Mouse (Mus musculus) testis, adult 2 months (tissue): ENCODE results near the gene 2210011C24Rik. TPM values are rescaled to one million over a fixed set of nuclear protein-coding genes. Genes with fewer than 3 reads are reported as not detected.
"Not testable (repeated sequence)": the region's sequence is repeated elsewhere in the genome, so short reads cannot be mapped to it uniquely, and the experiment has no call there.

Experiments
- H3K27ac ChIP-seq: fragments of 200-500 bp; 2 replicates; pipeline ENCODE4 v1.5.1; 2012; ENCODE audit warnings: low read depth, low read length; ENCODE audit not compliant: control insufficient read depth, insufficient read depth
- H3K27me3 ChIP-seq: fragments of 200-500 bp; 2 replicates; pipeline ENCODE4 v1.6.1; 2012; ENCODE audit warnings: mild to moderate bottlenecking, low read length, moderate library complexity; ENCODE audit not compliant: control insufficient read depth, insufficient read depth
- H3K36me3 ChIP-seq: fragments of 200-500 bp; 2 replicates; pipeline ENCODE4 v1.6.1; 2012; ENCODE audit warnings: mild to moderate bottlenecking, low read length; ENCODE audit not compliant: control insufficient read depth, insufficient read depth
- H3K4me1 ChIP-seq: fragments of 200-500 bp; 2 replicates; pipeline ENCODE4 v1.6.1; 2012; ENCODE audit warnings: low read length; ENCODE audit not compliant: control insufficient read depth, insufficient read depth
- H3K4me3 ChIP-seq: fragments of 200-500 bp; 2 replicates; pipeline ENCODE4 v1.5.1; 2012; ENCODE audit warnings: low read depth, mild to moderate bottlenecking, low read length, moderate library complexity, mixed read lengths; ENCODE audit not compliant: control insufficient read depth
- CTCF ChIP-seq: fragments of 200-500 bp; IDR thresholded peaks from 2 replicates; pipeline ENCODE4 v1.5.1; 2012; ENCODE audit warnings: low read depth, mild to moderate bottlenecking, inconsistent platforms, low read length, moderate library complexity; ENCODE audit not compliant: control insufficient read depth, insufficient read depth, insufficient replicate concordance
- POLR2A ChIP-seq: fragments of 200-500 bp; IDR thresholded peaks from 2 replicates; pipeline ENCODE4 v1.6.1; 2012; ENCODE audit warnings: low read depth, mild to moderate bottlenecking, inconsistent platforms, low read length, moderate library complexity; ENCODE audit not compliant: control insufficient read depth
- polyA plus RNA-seq: library from polyadenylated mRNA; depleted of rRNA; stranded (reverse); fragments of >200 nt; gene quantifications from 2 replicates; pipeline ENCODE4 v1.2.3, GENCODE M21; 2012

2210011C24Rik gene
- polyA plus RNA-seq, 1 experiment = 10.9 TPM

DNA sequence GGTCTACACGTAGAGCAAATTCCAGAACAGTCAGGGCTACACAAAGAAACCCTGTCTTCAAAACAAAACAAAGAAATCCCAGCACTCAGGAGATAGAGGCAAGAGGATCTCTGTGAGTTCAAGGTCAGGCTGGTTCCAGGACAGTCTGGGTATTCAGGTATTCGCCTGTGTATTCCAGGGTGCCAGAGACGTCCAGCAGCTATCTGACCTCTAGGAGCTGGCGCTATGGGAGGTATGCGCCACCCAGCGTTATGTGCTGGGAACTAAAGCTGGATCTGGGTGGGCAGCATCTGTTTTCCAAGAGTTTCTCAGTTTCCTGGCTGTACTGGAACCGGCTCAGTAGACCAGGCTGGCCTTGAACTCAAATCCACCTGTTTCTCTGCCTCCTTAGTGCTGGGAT is 3.6 kb downstream of the 2210011C24Rik start:
- Histone ChIP-seq H3K27ac (no peak overlapping the region), H3K27me3 (no peaks in the 10 kb centered on the region), H3K4me1 (peaks cover 37% of the 10 kb centered on the region), H3K4me3 (no peak overlapping the region), H3K36me3 (no peaks in the 10 kb centered on the region)
- TF ChIP-seq CTCF (peak; percentile 28; the same call in 1 of the 2 replicates), POLR2A (no peak)

DNA sequence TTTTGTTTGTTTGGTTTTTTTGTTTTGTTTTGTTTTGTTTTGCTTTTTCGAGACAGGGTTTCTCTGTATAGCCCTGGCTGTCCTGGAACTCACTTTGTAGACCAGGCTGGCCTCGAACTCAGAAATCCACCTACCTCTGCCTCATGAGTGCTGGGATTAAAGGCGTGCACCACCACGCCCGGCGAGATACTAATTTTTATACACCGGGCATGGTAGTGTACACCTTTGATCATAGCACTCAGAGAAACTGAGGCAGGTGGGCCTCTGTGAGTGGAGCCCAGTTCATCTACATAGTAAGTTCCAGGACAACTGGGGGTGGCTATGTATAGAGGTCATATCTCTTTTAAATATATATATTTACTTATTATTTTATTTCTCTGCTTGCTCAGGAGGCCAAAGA is 6.5 kb downstream of the 2210011C24Rik start:
- not testable (repeated sequence) for H3K27me3 ChIP-seq, H3K27ac ChIP-seq, H3K4me3 ChIP-seq, H3K36me3 ChIP-seq
- peaks cover 35% of the 10 kb centered on the region for H3K4me1 ChIP-seq

- Histone ChIP-seq H3K4me3 (peak overlapping the region; percentile 91), H3K27ac (peak overlapping the region; percentile 90), H3K27me3 (no peaks in the 10 kb centered on the region), H3K4me1 (peaks cover 33% of the 10 kb centered on the region), H3K36me3 (no peaks in the 10 kb centered on the region)
- TF ChIP-seq POLR2A (peak; percentile 55; the same call in 1 of the 2 replicates), CTCF (no peak)
Measured at GRCm38 (mm10) chr8:84004533-84005201, 7.3 kb downstream of the 2210011C24Rik start.

DNA sequence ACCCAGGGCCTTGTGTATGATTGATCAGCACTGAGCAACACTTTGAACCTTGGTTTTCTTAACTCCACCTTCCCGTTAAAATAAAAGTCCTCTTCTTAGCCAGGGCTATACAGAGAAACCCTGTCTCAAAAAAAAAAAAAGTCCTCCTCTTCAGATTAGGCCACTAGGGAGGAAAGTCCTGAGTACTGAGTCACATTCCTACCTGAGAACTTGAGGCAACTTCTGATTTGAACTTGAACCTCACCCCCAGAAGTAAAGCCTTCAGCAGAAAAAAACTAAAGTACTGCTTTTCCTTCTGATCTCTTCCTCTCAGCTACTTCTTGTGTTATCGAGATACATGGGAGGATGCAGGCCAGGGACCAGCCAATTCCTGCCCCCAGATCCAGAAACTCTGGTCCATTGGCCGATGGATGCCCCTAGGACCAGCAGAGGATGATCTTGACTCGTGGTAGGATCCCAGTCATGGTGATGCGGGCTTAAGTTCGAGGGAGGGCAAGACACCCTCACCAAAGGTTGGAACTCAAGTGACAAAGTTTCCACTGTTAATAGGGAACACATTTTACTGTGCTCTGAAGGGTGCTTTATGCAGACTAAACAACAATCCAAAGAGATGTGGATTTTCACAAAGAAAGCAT is 8.2 kb downstream of the 2210011C24Rik start:
- no peak overlapping the region; the same call in 1 of the 2 replicates for H3K27ac ChIP-seq
- H3K27me3 ChIP-seq = no peaks in the 10 kb centered on the region
- H3K36me3 ChIP-seq = no peaks in the 10 kb centered on the region
- no peak for TF ChIP-seq CTCF
- TF ChIP-seq POLR2A = no peak
- peak overlapping the region; percentile 91 for H3K4me3 ChIP-seq
- peaks cover 39% of the 10 kb centered on the region for H3K4me1 ChIP-seq

DNA sequence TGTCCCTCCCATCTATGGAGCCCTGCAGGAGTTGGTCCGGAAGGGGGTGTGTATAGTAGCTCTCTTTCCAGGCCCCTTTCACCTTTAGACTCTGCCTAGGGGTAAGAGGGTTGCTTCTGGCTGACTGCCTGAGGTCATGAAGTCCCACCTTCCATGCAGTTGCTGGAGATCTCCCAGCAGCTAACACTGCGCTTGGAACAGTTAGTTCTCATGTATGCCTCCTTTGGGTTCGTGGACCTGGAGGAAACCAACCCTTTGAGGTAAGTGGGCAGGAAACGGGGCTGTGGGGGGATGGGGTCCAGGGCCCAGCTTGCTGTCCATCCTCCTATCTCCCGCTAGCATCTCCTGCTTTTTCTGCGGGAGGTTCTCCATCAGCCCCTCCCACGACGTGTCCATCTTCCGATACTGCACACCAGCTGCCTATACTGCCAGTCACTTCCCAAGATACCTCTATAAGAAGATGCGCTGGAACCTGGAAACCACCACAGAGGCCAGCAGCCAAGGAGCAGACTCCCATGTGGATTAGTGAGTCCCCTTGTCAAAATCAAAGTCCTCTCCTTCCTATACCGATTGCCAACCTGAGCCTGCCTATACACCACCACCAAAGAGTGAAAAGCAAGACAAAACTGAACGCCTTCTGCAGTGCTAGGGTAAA is 8.9 kb downstream of the 2210011C24Rik start:
- H3K4me1 ChIP-seq = peaks cover 44% of the 10 kb centered on the region
- H3K27ac ChIP-seq = no peak overlapping the region
- H3K36me3 ChIP-seq = no peaks in the 10 kb centered on the region
- no peak for TF ChIP-seq POLR2A
- no peak for TF ChIP-seq CTCF
- H3K4me3 ChIP-seq = peak overlapping the region; percentile 33
- H3K27me3 ChIP-seq = no peaks in the 10 kb centered on the region

DNA sequence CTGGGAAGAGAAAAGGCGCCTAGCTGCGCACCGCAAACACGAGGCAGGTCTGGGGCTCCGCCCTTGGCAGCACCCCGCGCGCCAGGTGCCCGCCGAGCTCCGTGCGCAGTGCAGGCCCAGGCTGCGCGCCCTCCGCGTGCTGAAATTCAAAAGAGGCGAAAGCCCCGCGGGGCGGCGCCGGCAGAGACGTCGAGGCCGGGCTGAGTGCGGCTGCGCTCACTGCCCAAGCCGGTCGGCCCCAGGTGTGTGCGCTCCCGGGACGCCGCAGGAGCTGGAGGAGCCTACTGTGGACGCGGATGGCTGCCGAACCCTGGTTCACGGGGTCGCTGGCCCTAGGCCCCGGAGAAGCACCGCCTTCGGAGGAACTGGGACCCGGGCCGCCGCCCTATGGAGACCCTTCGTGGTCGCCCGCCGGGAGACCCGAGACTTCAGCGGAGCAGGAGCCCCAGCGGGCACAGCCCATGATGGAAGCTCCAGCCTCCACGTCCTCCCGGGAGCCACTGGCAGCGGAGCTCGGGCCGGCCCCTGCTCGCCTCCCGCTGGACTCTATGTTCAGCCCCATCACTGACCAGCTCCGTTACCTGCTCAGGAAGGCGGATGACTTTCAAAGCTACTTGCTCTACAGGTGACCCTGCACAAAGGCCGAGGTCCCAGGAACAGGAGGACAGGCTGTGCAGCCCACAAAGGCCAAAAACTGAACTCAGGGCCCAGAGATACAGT is 10.5 kb downstream of the 2210011C24Rik start, which contains the start of gene 1700067K01Rik:
1700067K01Rik (plus strand) TSS at position 222 of the 720 bp plus-strand sequence.
- Histone ChIP-seq H3K27me3 (no peaks in the 10 kb centered on the region), H3K4me3 (peak within 1 kb of the TSS; percentile 76), H3K27ac (peak within 1 kb of the TSS; percentile 57), H3K4me1 (peaks cover 45% of the 10 kb centered on the region), H3K36me3 (no peaks in the 10 kb centered on the region)
- 0 out of 2 replicates have a peak, but pooled peaks have one; percentile 28 for TF ChIP-seq POLR2A
- no peak for TF ChIP-seq CTCF

- no peaks in the 10 kb centered on the region for H3K36me3 ChIP-seq
- H3K27me3 ChIP-seq = no peaks in the 10 kb centered on the region
- TF ChIP-seq CTCF (no peak), POLR2A (no peak)
- H3K4me3 ChIP-seq = no peak overlapping the region
- no peak overlapping the region for H3K27ac ChIP-seq
- H3K4me1 ChIP-seq = peaks cover 48% of the 10 kb centered on the region
Measured at GRCm38 (mm10) chr8:83999825-84000224, 12.1 kb downstream of the 2210011C24Rik start.
